Mouse (Mus musculus): ENCODE measurements around the gene Prl3d3. TPM values are rescaled to one million over a fixed set of nuclear protein-coding genes. Genes with fewer than 3 reads are reported as not detected.
"Not testable (repeated sequence)": the region's sequence is repeated elsewhere in the genome, so short reads cannot be mapped to it uniquely, and the experiment has no call there.

The Prl3d3 gene
- not detected in 2 replicates for polyA plus RNA-seq (2014; fragmentation: Nextera tagmentation; extraction: Ambion mirVana)

DNA sequence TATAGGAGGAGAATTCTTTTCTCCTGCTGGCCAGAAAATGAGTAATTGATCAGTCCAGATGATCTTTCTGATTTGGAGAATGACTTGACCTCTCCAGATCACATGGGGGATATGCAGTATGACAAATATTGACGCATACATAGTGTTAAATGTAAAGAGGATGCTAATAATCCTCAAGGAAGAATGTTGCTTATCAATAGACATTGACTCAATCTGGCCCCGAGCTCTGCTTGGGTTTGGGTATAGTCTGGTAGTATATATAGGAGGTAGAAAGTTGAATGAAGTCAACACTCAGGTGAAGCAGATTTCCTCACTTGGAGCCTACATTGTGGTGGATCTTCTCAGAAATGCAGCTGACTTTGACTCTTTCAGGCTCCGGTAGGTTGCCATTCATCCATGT is at the start of gene Prl3d3:
TSS of gene Prl3d3 (plus strand) at position 301 of the 400 bp plus-strand sequence.
- H3K36me3 ChIP-seq (ENCODE audit: control insufficient read depth, insufficient read depth, low read length); H3K27me3 ChIP-seq (ENCODE audit: control insufficient read depth, insufficient read depth, low read length); H3K9ac ChIP-seq (replicated peaks; ENCODE audit: low read length); H3K4me2 ChIP-seq (ENCODE audit: low read length); H3K27ac ChIP-seq (replicated peaks; ENCODE audit: low read depth, low read length); H3K9me3 ChIP-seq (ENCODE audit: control insufficient read depth, low read length); H3K4me3 ChIP-seq (replicated peaks; ENCODE audit: low read depth, low read length); ATAC-seq (ENCODE audit: low FRiP score, low TSS enrichment); H3K4me1 ChIP-seq (ENCODE audit: control insufficient read depth, insufficient read depth, low read length); DNase-seq: not testable (repeated sequence)
- WGBS = 90% methylated on average over 3 of the region's 3 CpGs

DNA sequence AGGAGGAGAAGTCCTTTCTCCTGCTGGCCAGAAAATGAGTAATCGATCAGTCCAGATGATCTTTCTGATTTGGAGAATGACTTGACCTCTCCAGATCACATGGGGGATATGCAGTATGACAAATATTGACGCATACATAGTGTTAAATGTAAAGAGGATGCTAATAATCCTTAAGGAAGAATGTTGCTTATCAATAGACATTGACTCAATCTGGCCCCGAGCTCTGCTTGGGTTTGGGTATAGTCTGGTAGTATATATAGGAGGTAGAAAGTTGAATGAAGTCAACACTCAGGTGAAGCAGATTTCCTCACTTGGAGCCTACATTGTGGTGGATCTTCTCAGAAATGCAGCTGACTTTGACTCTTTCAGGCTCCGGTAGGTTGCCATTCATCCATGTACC is 35.2 kb upstream of the Prl3d3 start, which contains the start of gene Prl3d2:
TSS of gene Prl3d2 (plus strand) at position 301 of the 400 bp plus-strand sequence.
- WGBS = 94% methylated on average over 3 of the region's 4 CpGs
- not testable (repeated sequence) for H3K4me1 ChIP-seq (ENCODE audit: control insufficient read depth, insufficient read depth, low read length); H3K9me3 ChIP-seq (ENCODE audit: control insufficient read depth, low read length); DNase-seq; H3K9ac ChIP-seq (replicated peaks; ENCODE audit: low read length); H3K36me3 ChIP-seq (ENCODE audit: control insufficient read depth, insufficient read depth, low read length); H3K4me2 ChIP-seq (ENCODE audit: low read length); H3K27ac ChIP-seq (replicated peaks; ENCODE audit: low read depth, low read length); ATAC-seq (ENCODE audit: low FRiP score, low TSS enrichment); H3K27me3 ChIP-seq (ENCODE audit: control insufficient read depth, insufficient read depth, low read length); H3K4me3 ChIP-seq (replicated peaks; ENCODE audit: low read depth, low read length)

DNA sequence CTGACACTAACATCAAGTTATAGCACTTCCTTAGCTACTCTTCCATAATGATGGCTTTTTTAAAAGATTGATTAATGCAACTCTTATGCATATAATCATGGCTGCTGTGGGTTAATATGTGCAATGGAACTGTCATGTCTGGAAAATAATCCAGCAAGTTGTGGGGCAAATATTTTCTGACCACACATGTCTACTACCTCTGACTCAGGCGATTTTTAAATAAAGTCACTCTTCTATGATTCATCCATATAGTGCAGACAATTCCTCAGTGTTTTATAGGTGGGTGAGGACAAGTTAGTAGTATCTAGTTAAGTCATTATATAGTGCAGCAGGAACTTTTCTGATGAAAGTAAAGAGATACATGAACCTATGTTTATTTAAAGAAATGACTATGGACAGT is 8.3 kb upstream of the Prl3d3 start:
- Histone ChIP-seq H3K4me2 (ENCODE audit: low read length) (no peak overlapping the region), H3K9me3 (ENCODE audit: control insufficient read depth, low read length) (no peaks in the 10 kb centered on the region), H3K27me3 (ENCODE audit: control insufficient read depth, insufficient read depth, low read length) (no peaks in the 10 kb centered on the region), H3K27ac (replicated peaks; ENCODE audit: low read depth, low read length) (no peak overlapping the region), H3K4me1 (ENCODE audit: control insufficient read depth, insufficient read depth, low read length) (no peaks in the 10 kb centered on the region), H3K9ac (replicated peaks; ENCODE audit: low read length) (no peak overlapping the region), H3K4me3 (replicated peaks; ENCODE audit: low read depth, low read length) (no peak overlapping the region), H3K36me3 (ENCODE audit: control insufficient read depth, insufficient read depth, low read length) (no peaks in the 10 kb centered on the region)
- ATAC-seq (ENCODE audit: low FRiP score, low TSS enrichment) = no peak
- DNase-seq = no peak
- WGBS = 67% methylated on average over 1 of the region's 1 CpGs

DNA sequence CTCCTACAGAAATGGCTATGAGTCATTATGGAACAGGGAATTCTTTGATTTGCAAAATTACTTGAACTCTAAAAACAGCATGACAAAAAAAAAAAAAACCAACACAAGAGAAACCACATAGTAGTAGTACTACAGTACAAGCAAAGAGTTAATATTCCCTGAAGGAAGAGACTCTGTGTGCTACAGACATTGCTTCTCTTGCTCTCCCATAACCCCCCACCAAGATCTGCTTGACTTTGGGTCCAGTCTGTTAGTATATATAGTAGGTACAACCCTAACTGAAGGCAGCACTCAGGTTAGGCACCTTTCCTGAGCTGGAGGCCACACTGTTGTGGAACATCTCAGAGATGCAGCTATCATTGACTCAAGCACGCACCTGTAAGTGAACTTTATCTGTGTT is 39.8 kb downstream of the Prl3d3 start, which contains the start of gene Prl3c1:
TSS of gene Prl3c1 (plus strand) at position 301 of the 400 bp plus-strand sequence.
- no peak within 1 kb of the TSS for H3K9ac ChIP-seq (replicated peaks; ENCODE audit: low read length)
- H3K27me3 ChIP-seq (ENCODE audit: control insufficient read depth, insufficient read depth, low read length) = no peaks in the 10 kb centered on the region
- H3K4me3 ChIP-seq (replicated peaks; ENCODE audit: low read depth, low read length) = no peak within 1 kb of the TSS
- H3K36me3 ChIP-seq (ENCODE audit: control insufficient read depth, insufficient read depth, low read length) = no peaks in the 10 kb centered on the region
- WGBS = 91% methylated on average over 1 of the region's 1 CpGs
- DNase-seq (no peak), ATAC-seq (ENCODE audit: low FRiP score, low TSS enrichment) (no peak)
- H3K4me1 ChIP-seq (ENCODE audit: control insufficient read depth, insufficient read depth, low read length) = no peaks in the 10 kb centered on the region
- H3K9me3 ChIP-seq (ENCODE audit: control insufficient read depth, low read length) = no peaks in the 10 kb centered on the region
- no peak within 1 kb of the TSS for H3K27ac ChIP-seq (replicated peaks; ENCODE audit: low read depth, low read length)
- no peak within 1 kb of the TSS for H3K4me2 ChIP-seq (ENCODE audit: low read length)

Other genes starting within 250 kb of the Prl3d3 start
- gene Prl, start 99.2 kb upstream of the Prl3d3 start, polyA plus RNA-seq (2014; fragmentation: Nextera tagmentation; extraction: Ambion mirVana) = not detected in 2 replicates
- gene Prl3d1, start 62.6 kb upstream of the Prl3d3 start, polyA plus RNA-seq (2014; fragmentation: Nextera tagmentation; extraction: Ambion mirVana) = not detected in 2 replicates
- gene Prl3d2, start 35.1 kb upstream of the Prl3d3 start, polyA plus RNA-seq (2014; fragmentation: Nextera tagmentation; extraction: Ambion mirVana) = not detected in 2 replicates
- gene Prl3c1, start 39.9 kb downstream of the Prl3d3 start, polyA plus RNA-seq (2014; fragmentation: Nextera tagmentation; extraction: Ambion mirVana) = not detected in 2 replicates
- gene Prl3b1, start 85.1 kb downstream of the Prl3d3 start, polyA plus RNA-seq (2014; fragmentation: Nextera tagmentation; extraction: Ambion mirVana) = not detected in 2 replicates
- gene Prl3a1, start 102.6 kb downstream of the Prl3d3 start, polyA plus RNA-seq (2014; fragmentation: Nextera tagmentation; extraction: Ambion mirVana) = not detected in 2 replicates
- not detected in 2 replicates for gene Prl6a1, start 155.8 kb downstream of the Prl3d3 start, polyA plus RNA-seq (2014; fragmentation: Nextera tagmentation; extraction: Ambion mirVana)
- gene Prl8a2, start 188.9 kb downstream of the Prl3d3 start, polyA plus RNA-seq (2014; fragmentation: Nextera tagmentation; extraction: Ambion mirVana) = not detected in 2 replicates
- not detected in 2 replicates for gene Prl2b1, start 234.1 kb downstream of the Prl3d3 start, polyA plus RNA-seq (2014; fragmentation: Nextera tagmentation; extraction: Ambion mirVana)